Mouse (Mus musculus): ENCODE measurements around the gene Slc25a20. TPM values are rescaled to one million over a fixed set of nuclear protein-coding genes. Genes with fewer than 3 reads are reported as not detected.

The Slc25a20 gene
- total RNA-seq, 2 experiments from 2014 or later: 125 to 212 TPM

DNA sequence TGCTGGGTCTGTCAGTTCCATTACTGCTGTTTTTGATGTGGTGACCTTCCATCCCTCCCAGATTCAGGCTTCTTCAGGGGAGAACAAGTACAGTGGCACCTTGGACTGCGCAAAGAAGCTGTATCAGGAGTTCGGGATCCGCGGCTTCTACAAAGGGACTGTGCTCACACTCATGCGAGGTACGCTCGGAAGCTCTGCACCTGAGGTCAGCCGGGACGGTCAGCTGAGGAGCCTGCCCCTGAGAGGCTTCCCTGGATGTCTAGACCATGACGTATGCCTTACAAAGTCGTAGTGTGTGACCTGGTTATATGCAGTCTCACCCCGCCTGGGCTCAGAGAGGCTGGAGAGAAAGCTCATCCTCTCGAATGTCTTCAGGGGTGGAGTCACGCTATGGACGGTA, 18.1 kb downstream of the Slc25a20 start:
- no peak for DNase-seq (ENCODE audit: low spot score in 2 of 2)

DNA sequence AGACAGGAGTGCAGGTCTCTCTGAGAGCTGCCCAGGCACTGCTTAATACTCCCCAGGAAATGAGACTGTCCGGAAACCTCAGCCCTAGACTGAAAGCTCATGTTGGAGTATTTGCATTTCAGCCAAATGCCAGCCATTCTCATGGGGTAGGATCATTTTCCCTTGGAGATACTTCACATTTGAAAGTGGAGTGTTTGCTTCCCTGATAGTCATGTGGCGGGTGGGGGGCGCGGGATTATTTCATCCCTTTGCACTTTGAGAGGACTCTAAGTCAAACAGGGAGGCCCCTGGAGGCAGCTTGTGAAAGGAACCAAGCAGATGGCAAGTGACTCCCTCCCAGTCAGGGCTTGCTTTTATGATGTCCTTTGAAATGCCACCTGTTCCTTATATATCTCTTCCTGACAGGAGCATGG, 24.6 kb downstream of the Slc25a20 start:
- DNase-seq (ENCODE audit: low spot score in 2 of 2): no peak

DNA sequence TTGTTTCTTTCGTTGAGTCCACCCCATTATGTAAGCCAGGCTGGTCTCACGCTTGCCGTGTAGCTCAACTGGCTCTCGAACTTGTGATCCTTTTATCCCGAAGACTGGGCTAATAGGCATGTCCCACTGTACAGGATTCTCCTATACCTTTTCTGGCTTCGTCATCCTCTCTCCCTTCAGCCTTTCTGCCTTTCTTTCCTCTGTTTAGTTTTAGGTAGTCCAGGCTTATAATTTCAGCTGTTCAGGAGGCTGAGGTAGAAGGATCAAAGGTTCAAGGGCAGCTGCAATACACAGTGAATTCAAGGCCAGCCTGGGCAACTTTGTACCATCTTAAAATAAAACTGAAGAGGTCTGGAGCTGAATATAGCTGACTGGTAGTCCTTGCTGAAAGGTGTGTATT, 25.3 kb downstream of the Slc25a20 start:
- DNase-seq (ENCODE audit: low spot score in 2 of 2): no peak

- DNase-seq (ENCODE audit: low spot score in 2 of 2): peak in 1 of 2 experiments; percentile 15
Observed at GRCm38 (mm10) chr9:108687686-108688085, 25.8 kb downstream of the Slc25a20 start.

GRCm38 (mm10) chr9:108688451-108688850, 26.6 kb downstream of the Slc25a20 start:
- DNase-seq (ENCODE audit: low spot score in 2 of 2): no peak

- DNase-seq (ENCODE audit: low spot score in 2 of 2): no peak
Observed at GRCm38 (mm10) chr9:108689106-108689505, 27.2 kb downstream of the Slc25a20 start, which contains the start of gene Prkar2a. Gene Prkar2a (plus strand): TSS chr9:108689314.

- no peak for DNase-seq (ENCODE audit: low spot score in 2 of 2)
Observed at GRCm38 (mm10) chr9:108689993-108690392, 28.1 kb downstream of the Slc25a20 start.

DNA sequence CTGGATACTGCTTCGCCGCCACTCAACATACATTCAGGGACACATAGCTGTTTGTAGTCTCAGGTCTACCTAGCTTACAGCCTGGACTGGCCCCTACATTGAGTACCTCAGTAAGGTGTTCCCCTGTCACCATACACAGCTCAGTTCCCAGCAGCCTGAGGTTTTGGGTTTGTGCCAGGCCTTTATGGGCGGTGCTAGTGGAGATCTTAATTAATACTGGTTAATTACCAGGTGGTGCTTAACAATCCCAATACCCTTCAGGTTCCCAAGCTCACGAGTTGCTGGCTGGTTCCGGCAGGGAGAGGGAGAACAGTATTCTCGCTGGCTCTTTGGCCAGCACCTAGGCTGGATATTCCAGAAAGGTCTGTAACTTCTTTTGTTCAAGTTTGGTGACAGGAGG, 29.0 kb downstream of the Slc25a20 start:
- DNase-seq (ENCODE audit: low spot score in 2 of 2): no peak

- no peak for DNase-seq (ENCODE audit: low spot score in 2 of 2)
Observed at GRCm38 (mm10) chr9:108691371-108691770, 29.5 kb downstream of the Slc25a20 start.

DNA sequence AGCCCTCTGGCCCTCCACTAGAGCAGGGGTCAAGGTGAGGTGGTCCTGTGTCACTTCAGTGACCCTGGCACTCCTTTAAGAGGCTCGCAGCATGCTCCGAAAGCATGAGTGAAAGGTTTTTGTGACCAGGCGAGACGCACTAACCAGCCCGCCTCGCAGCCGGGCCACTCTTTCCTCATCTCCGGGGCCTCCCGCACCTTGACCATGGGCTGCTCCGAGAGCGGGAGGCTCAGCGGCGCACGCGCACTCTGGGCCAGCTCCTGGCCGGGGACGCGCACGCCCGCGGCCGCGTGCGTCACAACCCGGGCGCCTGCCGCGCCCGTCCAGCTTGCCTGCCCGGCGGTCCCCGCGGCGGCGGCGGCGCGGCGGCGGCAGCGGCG, 29.9 kb downstream of the Slc25a20 start:
- DNase-seq (ENCODE audit: low spot score in 2 of 2): peak; percentile 83 to 90

DNA sequence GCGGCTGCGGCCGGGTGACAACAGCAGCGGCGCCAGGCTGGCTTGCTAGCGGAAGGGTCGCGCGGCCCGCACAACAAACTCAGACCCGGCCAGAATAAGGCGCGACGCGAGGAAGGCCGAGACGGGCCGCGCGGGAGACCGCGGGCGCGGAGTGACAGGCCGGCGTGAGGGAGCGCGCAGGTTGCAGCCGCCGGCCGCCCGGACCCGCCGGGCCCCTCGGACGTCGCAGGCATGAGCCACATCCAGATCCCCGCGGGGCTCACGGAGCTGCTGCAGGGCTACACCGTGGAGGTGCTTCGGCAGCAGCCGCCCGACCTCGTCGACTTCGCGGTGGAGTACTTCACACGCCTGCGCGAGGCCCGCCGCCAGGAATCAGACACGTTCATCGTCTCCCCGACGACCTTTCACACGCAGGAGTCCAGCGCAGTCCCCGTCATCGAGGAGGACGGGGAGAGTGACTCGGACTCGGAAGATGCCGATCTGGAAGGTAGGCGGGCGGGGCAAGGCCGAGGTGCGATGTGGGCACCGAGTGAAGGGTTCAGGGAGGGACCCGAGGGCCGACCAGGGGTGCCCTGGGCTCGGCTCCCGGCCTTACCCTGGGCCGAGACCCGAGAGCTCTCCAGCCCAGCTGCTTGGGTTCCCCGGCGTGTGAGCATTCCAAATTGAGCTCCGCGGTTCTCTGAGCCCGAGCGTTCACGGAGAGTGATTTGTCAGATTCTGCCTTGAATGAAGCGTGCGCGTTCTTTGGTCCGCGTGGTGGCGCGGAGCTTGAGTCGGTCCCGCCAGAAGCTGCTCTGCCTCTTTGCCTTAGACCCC, 30.5 kb downstream of the Slc25a20 start:
- peak; percentile 57 to 64 for DNase-seq (ENCODE audit: low spot score in 2 of 2)

DNA sequence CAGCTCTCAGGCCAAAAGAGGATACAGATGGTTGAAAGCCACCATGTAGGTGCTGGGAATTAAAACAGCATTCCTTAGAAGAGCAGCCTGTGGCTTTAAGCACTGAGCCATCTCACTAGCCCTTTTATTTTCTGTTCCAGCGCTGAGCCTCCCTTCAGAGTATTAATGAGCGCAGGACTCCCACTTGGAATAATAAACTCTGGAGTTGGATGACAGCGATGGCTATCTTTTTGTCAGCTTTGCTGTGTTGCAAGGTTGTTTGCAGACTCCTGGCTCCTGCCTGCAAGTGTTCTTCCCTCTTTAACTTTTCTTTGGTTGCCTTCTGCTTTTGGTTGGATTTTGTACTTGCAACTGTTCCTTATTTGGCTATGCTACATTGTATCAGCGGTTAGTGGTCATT, 32.1 kb downstream of the Slc25a20 start:
- DNase-seq (ENCODE audit: low spot score in 2 of 2): no peak

- DNase-seq (ENCODE audit: low spot score in 2 of 2): no peak
Observed at GRCm38 (mm10) chr9:108694533-108694932, 32.6 kb downstream of the Slc25a20 start.

DNA sequence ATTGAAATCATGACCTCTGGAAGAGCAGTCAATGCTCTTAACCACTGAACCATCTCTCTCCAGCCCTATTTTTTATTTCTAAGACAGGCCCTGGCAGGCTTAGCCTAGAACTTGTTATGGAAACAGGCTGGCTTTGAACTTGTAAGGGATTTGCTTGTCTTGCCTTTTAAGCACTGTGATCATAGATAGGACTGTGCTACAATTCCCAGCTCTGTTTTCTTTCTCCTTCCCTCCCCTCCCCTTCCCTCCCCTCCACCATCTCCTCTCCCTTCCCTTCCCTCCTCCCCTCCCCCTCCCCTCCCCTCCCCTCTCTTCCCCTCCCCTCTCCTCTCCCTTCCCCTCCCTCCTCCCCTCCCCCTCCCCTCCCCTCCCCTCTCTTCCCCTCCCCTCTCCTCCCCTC, 40.6 kb downstream of the Slc25a20 start:
- no peak for DNase-seq (ENCODE audit: low spot score in 2 of 2)

DNA sequence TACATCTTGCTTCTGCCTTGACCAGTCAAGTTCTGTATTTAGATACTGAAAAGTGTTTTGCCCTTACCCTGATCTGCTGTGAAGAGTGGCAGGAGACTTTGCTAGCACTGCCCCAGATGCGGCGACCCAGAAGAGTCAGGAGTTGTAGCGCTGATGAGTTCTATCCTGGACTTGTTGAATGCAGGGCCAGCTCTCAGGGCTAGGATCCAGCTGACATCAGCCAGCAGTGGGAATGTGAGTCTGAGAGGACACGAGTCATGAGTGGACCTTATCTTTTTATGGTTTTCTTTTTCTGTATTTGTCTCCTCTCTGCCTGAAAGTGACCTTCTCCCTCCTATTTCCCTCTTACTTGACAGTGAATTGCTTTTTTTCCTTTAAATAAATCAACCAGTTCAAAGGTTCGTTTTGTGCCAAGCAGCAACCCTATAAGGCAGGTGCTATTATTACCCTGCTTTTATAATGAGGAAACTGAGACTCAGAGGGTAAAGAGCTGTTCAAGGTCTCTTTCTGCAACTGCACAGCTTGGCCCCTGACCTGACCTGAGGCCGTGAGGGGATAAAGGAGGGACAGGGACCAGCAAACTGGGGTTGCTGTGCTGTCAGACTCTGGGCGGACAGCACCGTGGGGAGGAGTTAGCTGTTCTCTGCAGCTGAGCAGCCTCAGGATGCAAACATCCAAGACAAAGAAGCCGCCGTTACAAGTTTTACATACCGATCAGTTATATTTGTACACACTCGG, 41.7 kb downstream of the Slc25a20 start:
- peak in 1 of 2 experiments; percentile 20 for DNase-seq (ENCODE audit: low spot score in 2 of 2)

- DNase-seq (ENCODE audit: low spot score in 2 of 2): no peak
Observed at GRCm38 (mm10) chr9:108704591-108704990, 42.7 kb downstream of the Slc25a20 start.

DNA sequence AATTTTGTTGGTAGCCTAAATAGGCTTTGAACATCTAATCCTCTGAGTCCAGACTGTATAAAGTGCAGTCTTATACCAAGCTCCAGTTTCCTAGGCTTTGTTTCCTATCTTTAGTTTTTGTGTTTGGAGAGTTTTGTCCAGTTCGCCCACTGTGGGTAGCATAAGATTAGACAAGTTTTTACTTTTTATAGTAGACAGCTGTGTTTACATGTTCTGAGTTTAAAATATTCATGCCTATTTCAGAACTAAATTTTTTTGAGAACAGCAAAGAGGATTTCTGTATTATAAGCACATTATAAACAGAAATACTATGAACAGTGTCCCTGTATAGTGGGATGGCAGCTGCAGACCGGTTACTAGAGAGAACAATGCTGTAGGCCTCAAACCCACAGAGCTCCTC, 45.3 kb downstream of the Slc25a20 start:
- no peak for DNase-seq (ENCODE audit: low spot score in 2 of 2)

- no peak for DNase-seq (ENCODE audit: low spot score in 2 of 2)
Observed at GRCm38 (mm10) chr9:108708833-108709232, 46.9 kb downstream of the Slc25a20 start.

- DNase-seq (ENCODE audit: low spot score in 2 of 2): no peak
Observed at GRCm38 (mm10) chr9:108710767-108711166, 48.9 kb downstream of the Slc25a20 start.

- no peak for DNase-seq (ENCODE audit: low spot score in 2 of 2)
Observed at GRCm38 (mm10) chr9:108716199-108716598, 54.3 kb downstream of the Slc25a20 start.

DNA sequence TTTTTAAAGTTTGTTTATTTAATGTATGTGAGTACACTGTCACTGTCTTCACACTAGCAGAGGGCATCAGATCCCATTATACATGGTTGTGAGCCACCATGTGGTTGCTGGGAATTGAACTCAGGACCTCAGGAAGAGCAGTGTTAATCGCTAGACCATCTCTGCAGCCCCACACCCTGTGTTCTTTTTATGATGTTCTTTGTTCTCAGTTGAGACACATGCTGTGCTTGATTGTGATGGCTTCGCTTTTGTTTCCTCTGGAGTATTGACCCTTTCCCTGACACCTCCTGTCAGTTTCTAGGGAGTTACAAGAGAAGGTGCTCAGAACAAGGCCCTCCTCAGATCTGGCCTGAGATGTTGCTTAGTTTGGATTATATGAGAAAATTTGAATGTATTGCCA, 61.9 kb downstream of the Slc25a20 start:
- DNase-seq (ENCODE audit: low spot score in 2 of 2): no peak

DNA sequence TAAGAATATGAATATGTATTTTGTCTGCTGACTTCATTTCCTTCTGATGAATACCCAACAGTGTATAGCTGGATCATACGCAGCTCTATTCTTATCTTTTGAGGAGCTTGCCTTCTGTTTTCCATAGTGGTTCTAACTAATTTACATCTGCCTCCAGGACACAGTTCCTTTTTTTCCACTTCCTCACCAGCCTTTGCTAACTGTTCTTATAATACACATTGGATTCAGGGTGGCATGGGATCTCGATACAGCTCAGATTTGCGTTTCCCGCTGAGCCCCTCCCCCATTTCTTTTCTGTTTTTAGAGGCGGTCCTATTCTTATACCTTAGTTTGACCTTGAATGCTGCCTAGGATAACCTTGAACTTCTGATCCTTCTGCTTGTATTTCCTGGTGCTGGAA, 64.2 kb downstream of the Slc25a20 start:
- no peak for DNase-seq (ENCODE audit: low spot score in 2 of 2)

Measured in adrenal gland, adult 18-20 months (tissue).